Mouse (Mus musculus) fat pad, adult 2 months (tissue): ENCODE measurements around the gene Gm21964.

Experiments
- DNase-seq: peaks from one replicate; pipeline ENCODE4 v3.0.0-alpha.2; 2011; ENCODE audit warnings: low read depth, low spot score; ENCODE audit errors: extremely low read depth

The Gm21964 gene

GRCm38 (mm10) chr8:110152951-110153350, 51.9 kb downstream of the Gm21964 start:
- DNase-seq: no peak
